Mouse (Mus musculus) forebrain, embryonic 12.5 days (tissue): Measurements from ENCODE around the gene Prdm16. TPM values are rescaled to one million over a fixed set of nuclear protein-coding genes. Genes with fewer than 3 reads are reported as not detected.

Experiments
- ATAC-seq: fragments of 200-750 bp; cut with Nextera tagmentation; 2 replicates; pipeline ENCODE4 v1.8.0; 2017; ENCODE audit warnings: moderate TSS enrichment; ENCODE audit not compliant: low FRiP score
- H3K27ac ChIP-seq: fragments of 300-500 bp; sonication (generic); 2 replicates; pipeline ENCODE4 v1.5.1; 2016; ENCODE audit warnings: mild to moderate bottlenecking
- H3K27me3 ChIP-seq: fragments of 300-500 bp; sonication (generic); 2 replicates; pipeline ENCODE4 v1.6.1; 2016; ENCODE audit warnings: mild to moderate bottlenecking
- H3K36me3 ChIP-seq: fragments of 300-500 bp; sonication (generic); replicated peaks from 2 replicates; pipeline ENCODE4 v1.6.1; 2016; ENCODE audit warnings: mild to moderate bottlenecking
- H3K4me1 ChIP-seq: fragments of 300-500 bp; sonication (generic); 2 replicates; pipeline ENCODE4 v1.6.1; 2016
- H3K4me2 ChIP-seq: fragments of 300-500 bp; sonication (generic); 2 replicates; pipeline ENCODE4 v1.6.1; 2016; ENCODE audit warnings: mild to moderate bottlenecking, moderate library complexity
- H3K4me3 ChIP-seq: fragments of 300-500 bp; sonication (generic); replicated peaks from 2 replicates; pipeline ENCODE4 v1.5.1; 2016; ENCODE audit warnings: mild to moderate bottlenecking
- H3K9ac ChIP-seq: fragments of 300-500 bp; sonication (generic); 2 replicates; pipeline ENCODE4 v1.6.1; 2016; ENCODE audit warnings: mild to moderate bottlenecking
- H3K9me3 ChIP-seq: fragments of 300-500 bp; sonication (generic); 2 replicates; pipeline ENCODE4 v1.6.1; 2016
- WGBS: fragments of 180-500 bp; shearing (Covaris S2); methylation state at CpG from one replicate; pipeline ENCODE4 v1.1.7; 2016; 5-methylcytosine and 5-hydroxymethylcytosine counted together
- polyA plus RNA-seq: library from polyadenylated mRNA; unstranded; fragments of >200 nt; fragmentation: Nextera tagmentation; extraction: Ambion mirVana; gene quantifications from 2 replicates; pipeline ENCODE4 v1.2.1, GENCODE M21; 2016

Prdm16 gene
- polyA plus RNA-seq, 1 experiment from 2014 or later, result 40.5 TPM

DNA sequence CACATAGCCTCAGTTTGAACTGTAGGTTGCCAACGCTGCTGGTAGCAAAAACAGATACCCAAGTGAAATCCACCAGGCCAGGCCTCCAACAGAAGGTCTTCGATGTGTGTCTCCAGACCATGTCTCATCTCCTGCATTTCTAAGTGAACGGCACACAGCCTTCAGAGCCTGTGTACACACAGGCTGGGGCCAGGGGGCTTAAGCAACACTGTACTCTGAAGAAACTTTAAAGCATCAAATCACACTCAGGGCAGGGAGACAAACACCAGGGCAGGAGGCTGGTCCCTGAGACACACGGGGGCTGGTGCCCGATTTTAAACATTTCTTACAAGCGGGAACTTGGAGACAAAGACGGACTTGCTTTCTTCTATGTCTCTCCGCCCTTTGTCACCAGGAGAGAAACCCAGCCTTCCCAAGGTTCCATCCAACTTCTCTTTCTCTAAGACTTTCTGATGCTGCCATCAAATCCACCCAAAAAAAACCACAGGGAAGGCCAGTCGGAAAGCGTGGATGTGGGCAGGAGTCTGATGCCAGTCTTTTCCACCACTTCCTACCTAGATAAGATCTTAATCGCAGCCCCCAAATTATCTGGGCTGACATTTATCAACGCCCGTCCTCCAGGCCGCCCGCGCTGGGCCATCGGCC is 42.4 kb downstream of the Prdm16 start:
- H3K36me3 ChIP-seq, result no peaks in the 10 kb centered on the region
- peaks cover 26% of the 10 kb centered on the region for H3K27me3 ChIP-seq
- WGBS, result 13% methylated on average over 17 of the region's 17 CpGs
- peak overlapping the region; percentile 36 for H3K9ac ChIP-seq
- H3K4me3 ChIP-seq, result no peak overlapping the region
- peak overlapping the region; percentile 94 for H3K27ac ChIP-seq
- ATAC-seq, result no peak
- peak overlapping the region; percentile 35 for H3K4me2 ChIP-seq
- H3K9me3 ChIP-seq, result no peaks in the 10 kb centered on the region
- peaks cover 91% of the 10 kb centered on the region for H3K4me1 ChIP-seq

DNA sequence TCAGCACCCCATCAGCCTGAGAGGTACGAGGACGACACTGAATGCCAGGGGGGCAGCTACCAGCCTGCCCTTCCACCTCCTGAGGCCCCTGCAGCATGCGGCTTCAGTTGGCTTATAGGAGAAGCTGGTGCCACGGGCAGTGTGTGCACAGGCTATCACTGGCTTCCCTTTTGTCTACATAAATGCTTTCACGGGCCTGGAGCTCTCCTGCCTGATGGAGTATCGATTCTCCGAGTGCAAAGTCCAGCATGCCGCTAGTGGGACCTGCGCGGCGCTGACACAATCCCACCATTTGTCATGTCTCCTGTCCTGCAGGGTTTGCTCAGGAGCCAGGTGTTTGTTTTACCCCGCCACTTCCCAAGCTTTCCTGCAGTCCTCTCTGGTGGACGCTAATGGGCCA is 44.1 kb downstream of the Prdm16 start:
- H3K4me1 ChIP-seq, result peaks cover 91% of the 10 kb centered on the region
- H3K4me2 ChIP-seq, result no peak overlapping the region
- no peaks in the 10 kb centered on the region for H3K9me3 ChIP-seq
- no peak overlapping the region for H3K27ac ChIP-seq
- WGBS, result 58% methylated on average over 13 of the region's 13 CpGs
- peaks cover 14% of the 10 kb centered on the region for H3K27me3 ChIP-seq
- ATAC-seq, result no peak
- no peaks in the 10 kb centered on the region for H3K36me3 ChIP-seq
- H3K4me3 ChIP-seq, result no peak overlapping the region
- H3K9ac ChIP-seq, result no peak overlapping the region

DNA sequence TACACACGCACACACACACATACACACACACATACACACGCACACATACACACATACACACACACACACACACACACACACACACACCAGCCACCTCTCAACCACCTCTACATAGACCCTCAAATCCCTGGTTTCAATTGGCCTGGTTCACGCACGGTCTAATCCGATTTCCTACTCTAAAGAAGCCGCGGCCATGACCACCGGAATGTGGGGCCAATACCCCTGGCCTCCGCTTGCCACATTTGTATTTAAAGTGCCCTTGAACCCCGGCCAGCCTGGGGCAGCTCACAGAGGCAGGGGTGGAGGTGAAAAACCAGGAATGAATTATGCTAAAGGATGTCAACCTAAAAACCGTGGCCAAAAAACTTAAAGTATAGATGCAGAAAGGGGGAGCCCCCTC is 45.8 kb downstream of the Prdm16 start:
- Histone ChIP-seq H3K36me3 (no peaks in the 10 kb centered on the region), H3K4me3 (no peak overlapping the region), H3K9ac (peak overlapping the region; percentile 33; the same call in 1 of the 2 replicates), H3K4me2 (no peak overlapping the region), H3K27me3 (peaks cover 11% of the 10 kb centered on the region), H3K9me3 (no peaks in the 10 kb centered on the region), H3K4me1 (peaks cover 91% of the 10 kb centered on the region), H3K27ac (no peak overlapping the region)
- ATAC-seq, result no peak
- WGBS, result 62% methylated on average over 11 of the region's 11 CpGs

DNA sequence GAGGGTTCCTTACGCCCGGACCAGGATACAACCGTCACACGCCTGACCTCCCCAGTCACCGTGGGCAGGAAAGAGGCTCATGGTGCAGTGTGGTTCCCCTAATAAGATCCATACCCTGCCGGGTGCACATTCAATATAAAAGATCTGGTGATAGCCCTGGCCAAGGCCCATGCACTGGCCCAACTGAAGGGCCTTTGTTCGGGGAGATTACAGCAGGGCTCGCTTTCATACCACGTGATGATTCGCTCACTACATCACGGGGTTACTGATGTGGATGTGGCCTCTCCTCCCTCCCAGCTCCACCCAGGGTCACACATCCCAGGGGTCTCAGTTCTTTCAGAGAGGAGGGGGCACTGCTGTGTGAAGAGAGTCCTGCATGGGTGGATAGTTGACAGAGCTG is 50.3 kb downstream of the Prdm16 start:
- no peaks in the 10 kb centered on the region for H3K9me3 ChIP-seq
- 0 out of 2 replicates have a peak overlapping the region, but pooled peaks have one; percentile 1 for H3K4me2 ChIP-seq
- no peaks in the 10 kb centered on the region for H3K36me3 ChIP-seq
- ATAC-seq, result peak; percentile 44; the same call in 1 of the 2 replicates
- H3K27me3 ChIP-seq, result 0 out of 2 replicates have a peak, but pooled peaks cover 3% of the 10 kb centered on the region
- WGBS, result 32% methylated on average over 11 of the region's 11 CpGs
- H3K4me3 ChIP-seq, result no peak overlapping the region
- H3K4me1 ChIP-seq, result peaks cover 91% of the 10 kb centered on the region
- peak overlapping the region; percentile 79 for H3K27ac ChIP-seq
- 0 out of 2 replicates have a peak overlapping the region, but pooled peaks have one; percentile 21 for H3K9ac ChIP-seq

DNA sequence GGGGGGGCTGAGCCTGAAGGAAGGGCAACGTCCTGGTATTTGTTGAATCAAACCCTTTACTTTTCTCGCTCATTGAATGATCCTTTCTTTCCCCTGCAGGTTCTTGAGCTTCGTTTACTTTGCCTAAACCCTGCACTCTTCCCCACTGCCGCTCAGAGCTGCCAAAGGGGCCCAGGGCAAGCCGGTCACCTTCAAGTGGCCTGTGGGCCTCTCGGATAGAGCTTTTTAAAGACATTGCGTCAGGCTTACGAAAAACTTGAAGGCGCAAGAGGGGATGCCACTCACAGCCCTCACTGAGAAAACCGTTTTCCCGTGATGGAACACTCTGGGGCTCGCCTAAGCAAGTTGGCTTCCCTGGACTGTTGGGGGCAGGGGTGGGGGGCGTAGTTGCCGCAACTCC is 50.9 kb downstream of the Prdm16 start:
- no peak for ATAC-seq
- 0 out of 2 replicates have a peak overlapping the region, but pooled peaks have one; percentile 21 for H3K9ac ChIP-seq
- 0 out of 2 replicates have a peak, but pooled peaks cover 3% of the 10 kb centered on the region for H3K27me3 ChIP-seq
- H3K27ac ChIP-seq, result peak overlapping the region; percentile 79
- H3K4me3 ChIP-seq, result no peak overlapping the region
- peaks cover 91% of the 10 kb centered on the region for H3K4me1 ChIP-seq
- no peaks in the 10 kb centered on the region for H3K36me3 ChIP-seq
- H3K9me3 ChIP-seq, result no peaks in the 10 kb centered on the region
- 29% methylated on average over 14 of the region's 14 CpGs for WGBS
- 0 out of 2 replicates have a peak overlapping the region, but pooled peaks have one; percentile 1 for H3K4me2 ChIP-seq

DNA sequence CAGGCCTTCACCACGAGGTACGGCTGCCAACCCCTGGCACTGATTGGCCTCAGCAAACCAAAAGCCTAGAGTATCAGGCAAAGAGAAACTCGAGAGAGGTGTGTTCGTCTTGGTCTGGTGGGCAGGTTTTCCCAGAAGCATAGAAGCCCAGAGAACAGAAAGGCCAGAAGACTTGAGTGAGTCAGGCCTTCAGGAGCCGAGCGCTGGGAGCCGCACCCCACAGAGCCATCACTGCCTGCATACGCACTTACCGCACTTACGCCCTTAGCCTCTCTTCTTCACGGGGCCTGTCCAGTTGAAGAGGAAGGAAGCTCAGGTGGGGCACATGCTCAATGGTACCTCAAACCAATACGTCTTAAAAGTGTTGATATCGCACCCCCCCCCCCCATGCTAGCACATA is 53.0 kb downstream of the Prdm16 start:
- no peak overlapping the region for H3K4me2 ChIP-seq
- H3K4me1 ChIP-seq, result peaks cover 81% of the 10 kb centered on the region
- no peak for ATAC-seq
- no peaks in the 10 kb centered on the region for H3K9me3 ChIP-seq
- 82% methylated on average over 13 of the region's 13 CpGs for WGBS
- H3K4me3 ChIP-seq, result no peak overlapping the region
- peak overlapping the region; percentile 90 for H3K27ac ChIP-seq
- H3K9ac ChIP-seq, result no peak overlapping the region; the same call in 1 of the 2 replicates
- H3K27me3 ChIP-seq, result peaks cover 7% of the 10 kb centered on the region; the same call in 1 of the 2 replicates
- H3K36me3 ChIP-seq, result no peaks in the 10 kb centered on the region

DNA sequence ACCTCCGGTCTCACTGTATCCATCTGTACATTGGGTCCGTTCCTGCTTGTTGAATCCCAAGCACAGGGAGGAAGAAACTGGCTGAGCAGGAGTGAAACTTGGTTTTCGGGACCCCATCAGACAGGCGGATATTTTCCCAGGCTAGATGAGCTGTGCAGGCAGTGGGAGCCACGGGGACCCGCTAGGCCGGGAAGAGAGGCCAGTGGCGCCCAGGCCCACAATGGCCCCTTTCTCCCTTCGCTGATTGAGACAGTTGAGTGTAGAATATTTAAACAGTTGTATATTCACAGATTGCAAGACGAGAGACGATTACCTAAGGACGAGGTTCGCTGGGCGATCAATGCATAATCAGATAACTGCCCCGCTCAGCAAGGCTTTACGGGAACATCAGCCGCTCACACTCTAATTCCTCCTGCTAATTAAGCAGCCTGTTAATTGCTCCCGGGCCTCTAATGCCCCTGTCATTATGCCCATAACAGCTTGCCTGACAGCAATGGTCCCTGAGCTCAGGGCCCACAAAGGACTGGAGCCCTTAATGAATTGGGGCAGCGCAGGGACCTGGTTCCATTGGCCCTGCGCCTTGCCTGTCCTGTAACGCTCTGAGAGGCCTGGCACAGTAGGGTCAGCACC is 54.0 kb downstream of the Prdm16 start:
- H3K36me3 ChIP-seq, result no peaks in the 10 kb centered on the region
- no peak overlapping the region for H3K4me3 ChIP-seq
- H3K9me3 ChIP-seq, result no peaks in the 10 kb centered on the region
- peaks cover 7% of the 10 kb centered on the region; the same call in 1 of the 2 replicates for H3K27me3 ChIP-seq
- H3K9ac ChIP-seq, result no peak overlapping the region
- H3K4me2 ChIP-seq, result no peak overlapping the region
- H3K27ac ChIP-seq, result peak overlapping the region; percentile 90
- ATAC-seq, result peak; percentile 84
- WGBS, result 28% methylated on average over 21 of the region's 21 CpGs
- peaks cover 76% of the 10 kb centered on the region for H3K4me1 ChIP-seq

DNA sequence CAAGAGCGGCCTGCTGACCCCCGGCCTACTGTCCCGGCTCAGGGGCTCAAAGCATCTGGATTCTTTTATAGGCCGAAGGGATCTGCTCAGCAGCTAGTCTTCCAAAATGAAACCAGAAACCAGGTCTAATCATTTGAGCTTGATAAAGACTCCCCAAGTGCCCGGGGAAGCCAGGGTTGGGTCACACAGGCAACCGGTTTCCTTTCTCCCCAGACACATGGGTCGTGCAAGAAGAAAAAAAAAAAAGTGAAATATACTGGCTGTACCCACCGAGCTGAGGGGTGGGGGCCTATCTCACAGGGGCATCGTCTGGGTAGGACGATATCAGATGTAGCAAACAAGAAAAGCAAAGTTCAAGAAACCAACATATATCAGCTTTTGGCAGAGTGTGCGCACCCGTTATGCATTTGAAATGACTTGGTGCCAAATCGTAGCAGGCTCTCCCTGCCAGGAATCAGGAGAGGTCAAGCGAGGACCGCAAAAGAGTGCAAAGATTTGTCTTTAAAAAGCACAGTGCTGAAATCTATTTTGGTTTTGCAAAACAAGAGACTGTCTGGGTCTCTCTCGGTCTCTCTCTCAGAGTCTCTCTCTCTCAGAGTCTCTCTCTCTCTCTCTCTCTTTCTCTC is 55.3 kb downstream of the Prdm16 start:
- peaks cover 62% of the 10 kb centered on the region for H3K4me1 ChIP-seq
- no peak for ATAC-seq
- H3K4me3 ChIP-seq, result no peak overlapping the region
- no peak overlapping the region; the same call in 1 of the 2 replicates for H3K9ac ChIP-seq
- no peak overlapping the region for H3K4me2 ChIP-seq
- peaks cover 10% of the 10 kb centered on the region for H3K27me3 ChIP-seq
- no peaks in the 10 kb centered on the region for H3K36me3 ChIP-seq
- no peaks in the 10 kb centered on the region for H3K9me3 ChIP-seq
- WGBS, result 78% methylated on average over 16 of the region's 16 CpGs
- peak overlapping the region; percentile 42; the same call in 1 of the 2 replicates for H3K27ac ChIP-seq

DNA sequence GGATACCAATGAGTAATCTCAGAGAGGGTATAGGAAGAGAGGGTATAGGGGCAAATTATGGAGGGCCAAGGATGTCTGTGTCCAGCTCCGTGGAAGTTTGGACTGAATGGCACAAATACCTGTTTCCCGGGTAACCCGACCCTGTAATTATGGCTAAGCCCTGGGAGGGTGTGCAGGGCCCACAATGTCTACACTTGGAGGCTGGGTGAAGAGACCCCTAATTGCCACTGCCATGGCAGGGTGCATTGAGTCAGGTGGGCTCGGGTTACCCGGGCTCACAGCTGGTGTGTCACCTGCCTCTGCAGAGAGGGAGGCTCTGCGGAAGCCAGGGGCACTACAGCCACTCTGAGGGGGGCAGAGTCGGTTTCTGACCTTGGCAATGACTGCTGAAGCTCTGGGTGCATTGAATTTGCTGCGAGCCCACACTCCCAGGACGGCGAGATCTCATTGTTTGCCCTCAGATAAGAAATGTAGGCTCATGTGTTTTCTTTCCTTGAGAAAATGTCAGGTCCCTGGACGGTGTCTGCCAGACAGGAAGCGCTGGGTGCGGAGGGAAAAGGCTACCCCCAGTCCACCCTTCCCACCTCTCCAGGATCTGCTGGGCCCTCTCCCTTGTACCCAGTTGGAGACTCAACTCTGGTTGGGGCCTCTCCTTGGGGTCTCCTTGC is 62.3 kb downstream of the Prdm16 start:
- WGBS, result 69% methylated on average over 13 of the region's 13 CpGs
- peaks cover 26% of the 10 kb centered on the region for H3K27me3 ChIP-seq
- H3K9ac ChIP-seq, result no peak overlapping the region
- H3K9me3 ChIP-seq, result no peaks in the 10 kb centered on the region
- peaks cover 52% of the 10 kb centered on the region for H3K4me1 ChIP-seq
- no peaks in the 10 kb centered on the region for H3K36me3 ChIP-seq
- no peak overlapping the region for H3K27ac ChIP-seq
- no peak overlapping the region for H3K4me3 ChIP-seq
- no peak for ATAC-seq
- no peak overlapping the region for H3K4me2 ChIP-seq

DNA sequence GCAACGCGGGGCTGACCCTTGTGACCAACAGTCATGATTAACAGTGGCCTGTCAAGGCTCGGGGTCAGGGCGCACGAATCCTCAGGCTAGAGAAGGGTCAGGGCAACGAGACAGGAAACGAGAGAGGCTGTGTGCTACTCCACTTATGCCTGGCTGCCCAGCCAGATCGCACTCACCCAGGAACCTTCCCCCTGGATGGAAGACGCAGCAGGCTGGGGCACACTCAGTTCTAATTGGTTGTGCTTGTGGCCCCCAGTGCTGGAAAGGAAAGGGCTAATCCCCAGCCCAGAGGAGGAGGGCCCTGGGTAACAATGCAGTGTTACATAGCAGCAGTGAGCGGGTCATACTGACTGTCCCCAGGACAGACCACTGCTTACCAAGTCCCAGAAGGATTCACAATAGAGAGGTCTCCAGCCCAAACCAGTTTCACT is 66.2 kb downstream of the Prdm16 start:
- no peak overlapping the region for H3K4me3 ChIP-seq
- 8% methylated on average over 10 of the region's 10 CpGs for WGBS
- ATAC-seq, result peak; percentile 43
- peaks cover 74% of the 10 kb centered on the region for H3K4me1 ChIP-seq
- H3K27ac ChIP-seq, result peak overlapping the region; percentile 63
- H3K9ac ChIP-seq, result 0 out of 2 replicates have a peak overlapping the region, but pooled peaks have one; percentile 12
- peak overlapping the region; percentile 22; the same call in 1 of the 2 replicates for H3K4me2 ChIP-seq
- H3K27me3 ChIP-seq, result peaks cover 17% of the 10 kb centered on the region
- H3K9me3 ChIP-seq, result no peaks in the 10 kb centered on the region
- H3K36me3 ChIP-seq, result no peaks in the 10 kb centered on the region

DNA sequence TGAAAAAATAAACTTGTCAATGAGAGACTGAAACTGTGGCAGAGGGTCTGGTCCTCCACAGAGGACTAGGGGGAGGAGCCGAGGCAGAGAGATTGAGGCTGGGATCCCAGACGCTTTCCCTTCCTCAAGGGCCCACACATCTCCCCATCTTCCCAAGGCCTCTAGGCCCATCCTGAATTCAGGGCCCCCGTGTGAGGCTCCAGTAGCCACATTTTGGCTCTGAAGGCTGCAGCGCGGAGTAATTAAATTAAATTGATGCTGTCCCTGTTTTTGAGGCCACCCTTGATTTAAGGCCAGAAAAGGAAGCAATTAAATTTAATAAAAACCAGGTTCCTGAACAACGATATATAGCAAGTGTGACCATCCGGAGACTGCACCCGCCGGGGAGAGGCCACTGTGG is 66.8 kb downstream of the Prdm16 start:
- WGBS, result 54% methylated on average over 9 of the region's 9 CpGs

More for the DNA sequence above, 66.8 kb downstream of the Prdm16 start:
- H3K4me2 ChIP-seq, result no peak overlapping the region
- no peaks in the 10 kb centered on the region for H3K36me3 ChIP-seq
- peaks cover 14% of the 10 kb centered on the region; the same call in 1 of the 2 replicates for H3K27me3 ChIP-seq
- peaks cover 68% of the 10 kb centered on the region for H3K4me1 ChIP-seq
- H3K9me3 ChIP-seq, result no peaks in the 10 kb centered on the region
- no peak overlapping the region for H3K4me3 ChIP-seq
- H3K27ac ChIP-seq, result peak overlapping the region; percentile 63; the same call in 1 of the 2 replicates
- no peak for ATAC-seq
- 0 out of 2 replicates have a peak overlapping the region, but pooled peaks have one; percentile 12 for H3K9ac ChIP-seq
